Mouse (Mus musculus): ENCODE measurements around the gene Sdhb. TPM values are rescaled to one million over a fixed set of nuclear protein-coding genes. Genes with fewer than 3 reads are reported as not detected.

The Sdhb gene
- polyA plus RNA-seq (2016; fragmentation: Nextera tagmentation; extraction: Ambion mirVana): 412 and 491 TPM in 2 replicates

DNA sequence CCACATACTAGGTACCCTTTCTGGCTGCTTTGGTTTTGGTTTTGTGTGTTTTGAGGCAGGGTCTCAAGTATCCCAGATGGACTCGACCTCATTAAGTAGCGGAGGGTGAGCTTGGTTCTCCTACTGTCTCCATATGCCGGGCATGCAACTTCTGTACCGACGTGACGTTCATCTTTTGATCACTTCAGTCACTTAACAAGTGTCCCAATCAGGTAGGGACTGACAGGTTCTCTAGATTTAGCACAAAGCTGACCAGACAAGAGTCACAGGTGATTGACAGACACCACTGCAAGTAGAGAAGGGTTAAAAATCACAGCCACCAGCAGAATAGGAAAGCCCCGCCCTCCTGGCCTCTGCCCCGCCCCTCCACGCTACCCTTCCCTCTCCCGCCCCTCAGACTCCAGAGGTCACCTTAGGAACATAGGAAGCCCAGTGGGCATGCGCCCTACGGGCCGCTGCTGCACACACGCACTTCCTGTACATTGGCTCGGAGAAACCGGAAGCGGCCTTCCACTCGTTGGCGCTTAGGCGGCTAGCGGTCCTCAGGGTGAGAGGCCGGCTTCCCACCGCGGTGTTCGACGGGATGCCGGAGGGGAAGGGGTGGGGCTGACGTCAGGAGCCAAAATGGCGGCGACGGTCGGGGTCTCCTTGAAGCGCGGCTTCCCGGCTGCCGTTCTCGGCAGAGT is at the start of gene Sdhb:
Gene Sdhb (plus strand): TSS at position 423 of the 686 bp plus-strand sequence.
- Histone ChIP-seq H3K9me3 (no peaks in the 10 kb centered on the region), H3K4me1 (replicated peaks) (peaks cover 52% of the 10 kb centered on the region), H3K27me3 (ENCODE audit: insufficient read depth, poor library complexity, severe bottlenecking) (peaks cover 8% of the 10 kb centered on the region), H3K4me3 (peak within 1 kb of the TSS; percentile 85), H3K27ac (peak within 1 kb of the TSS; percentile 95), H3K36me3 (peaks cover 4% of the 10 kb centered on the region; the same call in 1 of the 2 replicates)
- DNase-seq (ENCODE audit: low spot score): peak; percentile 99
- WGBS: 3% methylated on average over 37 of the region's 37 CpGs

- DNase-seq (ENCODE audit: low spot score): no peak
- Histone ChIP-seq H3K36me3 (no peaks in the 10 kb centered on the region), H3K4me3 (no peak overlapping the region), H3K4me1 (replicated peaks) (peaks cover 34% of the 10 kb centered on the region), H3K9me3 (no peaks in the 10 kb centered on the region), H3K27ac (no peak overlapping the region), H3K27me3 (ENCODE audit: insufficient read depth, poor library complexity, severe bottlenecking) (peaks cover 33% of the 10 kb centered on the region)
- WGBS: 92% methylated on average over 9 of the region's 9 CpGs
Measured at GRCm38 (mm10) chr4:140911416-140911815, 49.6 kb upstream of the Sdhb start.

- no peak for DNase-seq (ENCODE audit: low spot score)
- no peaks in the 10 kb centered on the region for H3K36me3 ChIP-seq
- 89% methylated on average over 10 of the region's 10 CpGs for WGBS
Measured at GRCm38 (mm10) chr4:140912271-140912833, 48.7 kb upstream of the Sdhb start.

GRCm38 (mm10) chr4:140913565-140913964 is 47.4 kb upstream of the Sdhb start:
- no peak overlapping the region for H3K27ac ChIP-seq
- H3K9me3 ChIP-seq: no peaks in the 10 kb centered on the region
- H3K4me3 ChIP-seq: no peak overlapping the region
- 95% methylated on average over 9 of the region's 9 CpGs for WGBS
- H3K36me3 ChIP-seq: no peaks in the 10 kb centered on the region
- H3K4me1 ChIP-seq (replicated peaks): peaks cover 20% of the 10 kb centered on the region
- peaks cover 11% of the 10 kb centered on the region for H3K27me3 ChIP-seq (ENCODE audit: insufficient read depth, poor library complexity, severe bottlenecking)
- no peak for DNase-seq (ENCODE audit: low spot score)

More at GRCm38 (mm10) chr4:140912271-140912833, 48.7 kb upstream of the Sdhb start:
- Histone ChIP-seq H3K4me1 (replicated peaks) (peaks cover 25% of the 10 kb centered on the region), H3K4me3 (no peak overlapping the region), H3K9me3 (no peaks in the 10 kb centered on the region), H3K27me3 (ENCODE audit: insufficient read depth, poor library complexity, severe bottlenecking) (peaks cover 23% of the 10 kb centered on the region), H3K27ac (no peak overlapping the region; the same call in 1 of the 2 replicates)

- Histone ChIP-seq H3K4me3 (no peak overlapping the region), H3K27me3 (ENCODE audit: insufficient read depth, poor library complexity, severe bottlenecking) (peaks cover under 1% of the 10 kb centered on the region), H3K9me3 (no peaks in the 10 kb centered on the region), H3K4me1 (replicated peaks) (peaks cover 31% of the 10 kb centered on the region), H3K27ac (peak overlapping the region; percentile 75), H3K36me3 (no peaks in the 10 kb centered on the region)
- 40% methylated on average over 6 of the region's 6 CpGs for WGBS
- peak; percentile 39 for DNase-seq (ENCODE audit: low spot score)
Measured at GRCm38 (mm10) chr4:140914731-140915131, 46.3 kb upstream of the Sdhb start.

DNA sequence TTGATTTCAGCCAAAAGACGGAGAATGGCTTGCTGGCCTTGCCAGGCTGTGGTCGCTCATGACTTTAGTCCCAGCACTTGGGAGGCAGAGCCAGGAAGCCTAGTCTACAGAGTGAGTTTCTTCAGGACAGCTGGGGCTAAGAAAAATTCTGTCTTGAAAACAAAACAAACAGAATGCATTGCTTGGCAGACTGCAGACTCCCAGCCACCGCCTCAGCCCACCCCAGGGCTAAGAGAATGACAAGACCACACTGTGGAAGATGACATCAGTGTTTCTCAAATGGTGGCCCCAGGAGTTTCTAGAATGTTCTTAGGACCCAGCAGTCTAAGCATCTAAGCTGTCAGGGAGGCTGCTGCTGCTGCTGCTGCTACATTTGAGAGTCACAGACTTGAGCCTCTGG is 45.8 kb upstream of the Sdhb start:
- no peaks in the 10 kb centered on the region for H3K9me3 ChIP-seq
- H3K27me3 ChIP-seq (ENCODE audit: insufficient read depth, poor library complexity, severe bottlenecking): no peaks in the 10 kb centered on the region; the same call in none of the 2 replicates
- peak overlapping the region; percentile 75 for H3K27ac ChIP-seq
- no peak for DNase-seq (ENCODE audit: low spot score)
- no peak overlapping the region for H3K4me3 ChIP-seq
- WGBS: 78% methylated on average over 3 of the region's 3 CpGs
- peaks cover 34% of the 10 kb centered on the region for H3K4me1 ChIP-seq (replicated peaks)
- H3K36me3 ChIP-seq: no peaks in the 10 kb centered on the region

DNA sequence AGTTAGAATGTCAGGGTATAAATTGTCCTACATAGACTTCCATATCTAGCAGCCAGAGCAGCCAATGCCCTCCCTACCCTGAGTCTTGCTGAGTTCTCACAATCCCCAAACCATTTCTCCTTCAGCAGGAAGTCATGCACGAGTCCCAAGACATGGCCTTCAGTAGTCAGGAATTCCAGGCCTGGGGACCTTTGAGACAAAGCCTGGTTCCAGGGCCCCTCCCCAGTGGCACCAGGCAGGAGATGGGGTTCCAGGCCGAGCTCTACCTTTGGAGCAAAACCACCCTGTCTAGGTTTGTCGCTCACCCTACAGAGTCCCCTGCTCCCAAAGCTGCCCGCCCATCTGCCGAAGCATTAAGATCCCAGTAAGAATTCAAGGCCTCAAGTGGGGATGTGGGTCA is 44.7 kb upstream of the Sdhb start:
- Histone ChIP-seq H3K4me1 (replicated peaks) (peaks cover 32% of the 10 kb centered on the region), H3K27ac (peak overlapping the region; percentile 16; the same call in 1 of the 2 replicates), H3K27me3 (ENCODE audit: insufficient read depth, poor library complexity, severe bottlenecking) (no peaks in the 10 kb centered on the region; the same call in none of the 2 replicates), H3K36me3 (no peaks in the 10 kb centered on the region), H3K4me3 (no peak overlapping the region), H3K9me3 (no peaks in the 10 kb centered on the region)
- WGBS: 85% methylated on average over 5 of the region's 5 CpGs
- no peak for DNase-seq (ENCODE audit: low spot score)

GRCm38 (mm10) chr4:140917451-140917850 is 43.6 kb upstream of the Sdhb start:
- no peaks in the 10 kb centered on the region for H3K9me3 ChIP-seq
- no peaks in the 10 kb centered on the region; the same call in 1 of the 2 replicates for H3K27me3 ChIP-seq (ENCODE audit: insufficient read depth, poor library complexity, severe bottlenecking)
- no peak overlapping the region for H3K27ac ChIP-seq
- H3K36me3 ChIP-seq: no peaks in the 10 kb centered on the region
- 88% methylated on average over 9 of the region's 9 CpGs for WGBS
- peaks cover 41% of the 10 kb centered on the region for H3K4me1 ChIP-seq (replicated peaks)
- H3K4me3 ChIP-seq: no peak overlapping the region
- no peak for DNase-seq (ENCODE audit: low spot score)

DNA sequence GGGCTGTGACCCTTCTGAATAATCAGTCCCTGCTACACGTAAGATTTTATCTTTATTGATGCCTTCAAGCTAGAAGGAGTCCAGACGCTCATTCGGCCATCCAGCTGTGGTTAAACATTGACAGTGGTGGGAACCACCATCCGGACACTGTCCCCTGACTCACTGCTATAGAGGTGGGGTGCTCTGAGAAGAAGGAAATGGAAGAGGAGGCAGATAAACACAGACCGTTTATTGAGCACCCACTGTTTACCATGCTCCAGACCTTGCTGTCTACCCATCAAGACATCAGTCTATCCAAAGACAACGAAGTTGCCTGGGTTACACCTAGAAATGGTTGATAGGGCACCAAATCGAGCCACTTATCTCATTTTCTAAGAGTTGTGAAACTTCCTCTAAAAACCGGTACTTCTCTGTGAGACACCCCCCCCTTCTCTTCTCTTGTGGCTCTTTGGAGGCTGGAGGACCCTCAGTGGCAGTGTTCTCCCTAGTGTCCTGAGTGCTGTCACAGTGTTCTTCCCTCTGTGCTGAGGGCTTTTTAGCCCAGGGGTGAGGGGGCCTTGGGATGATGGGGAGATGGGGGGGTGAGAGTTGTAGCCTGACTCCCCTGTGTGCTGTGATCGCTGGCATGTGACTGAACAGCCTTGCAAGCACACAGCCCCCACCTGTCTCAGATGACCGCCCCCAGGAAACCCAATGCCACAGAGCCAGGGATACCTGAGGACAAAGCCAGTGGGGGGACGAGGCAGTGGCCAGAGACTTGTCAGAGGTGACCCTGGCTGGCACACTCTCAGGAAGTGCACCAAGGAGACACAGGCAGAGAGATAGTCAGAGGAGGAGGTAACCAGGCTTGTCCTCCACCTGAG is 40.8 kb upstream of the Sdhb start:
- no peaks in the 10 kb centered on the region for H3K36me3 ChIP-seq
- H3K27ac ChIP-seq: peak overlapping the region; percentile 4; the same call in 1 of the 2 replicates
- no peak overlapping the region for H3K4me3 ChIP-seq
- H3K4me1 ChIP-seq (replicated peaks): peaks cover 41% of the 10 kb centered on the region
- WGBS: 76% methylated on average over 11 of the region's 11 CpGs
- H3K27me3 ChIP-seq (ENCODE audit: insufficient read depth, poor library complexity, severe bottlenecking): no peaks in the 10 kb centered on the region
- DNase-seq (ENCODE audit: low spot score): no peak
- H3K9me3 ChIP-seq: no peaks in the 10 kb centered on the region

- Histone ChIP-seq H3K36me3 (no peaks in the 10 kb centered on the region), H3K4me3 (no peak overlapping the region), H3K27ac (no peak overlapping the region), H3K9me3 (no peaks in the 10 kb centered on the region), H3K4me1 (replicated peaks) (peaks cover 39% of the 10 kb centered on the region), H3K27me3 (ENCODE audit: insufficient read depth, poor library complexity, severe bottlenecking) (no peaks in the 10 kb centered on the region)
- WGBS: 87% methylated on average over 5 of the region's 5 CpGs
- no peak for DNase-seq (ENCODE audit: low spot score)
Measured at GRCm38 (mm10) chr4:140922508-140922907, 38.5 kb upstream of the Sdhb start.

DNA sequence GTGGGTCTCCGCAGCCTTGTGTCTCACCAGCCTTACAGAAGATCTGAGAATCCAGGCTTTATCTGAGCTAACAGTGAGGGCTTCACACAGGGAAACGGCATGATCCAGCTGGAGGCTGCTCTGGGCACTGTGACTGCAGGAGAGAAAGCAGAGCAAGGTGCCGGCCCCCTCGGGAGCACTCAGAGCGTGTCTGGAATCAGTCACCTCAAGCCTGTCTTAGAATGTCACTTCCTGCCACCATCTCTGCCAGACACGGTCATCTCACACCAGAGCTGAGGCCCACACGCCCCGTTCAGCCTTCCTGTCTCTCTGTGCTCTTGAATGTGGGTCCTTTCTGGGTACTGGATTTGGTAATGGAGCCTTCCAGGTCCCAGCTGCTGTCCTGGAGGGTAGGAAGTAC is 35.4 kb upstream of the Sdhb start:
- no peak for DNase-seq (ENCODE audit: low spot score)
- no peaks in the 10 kb centered on the region for H3K27me3 ChIP-seq (ENCODE audit: insufficient read depth, poor library complexity, severe bottlenecking)
- H3K4me1 ChIP-seq (replicated peaks): peaks cover 46% of the 10 kb centered on the region
- H3K27ac ChIP-seq: no peak overlapping the region
- no peaks in the 10 kb centered on the region for H3K9me3 ChIP-seq
- 83% methylated on average over 8 of the region's 8 CpGs for WGBS
- H3K36me3 ChIP-seq: no peaks in the 10 kb centered on the region
- H3K4me3 ChIP-seq: no peak overlapping the region

- H3K9me3 ChIP-seq: no peaks in the 10 kb centered on the region
- no peak for DNase-seq (ENCODE audit: low spot score)
- no peaks in the 10 kb centered on the region for H3K36me3 ChIP-seq
- no peaks in the 10 kb centered on the region for H3K27me3 ChIP-seq (ENCODE audit: insufficient read depth, poor library complexity, severe bottlenecking)
- WGBS: 82% methylated on average over 9 of the region's 9 CpGs
- no peak overlapping the region for H3K27ac ChIP-seq
- H3K4me1 ChIP-seq (replicated peaks): peaks cover 42% of the 10 kb centered on the region
- H3K4me3 ChIP-seq: no peak overlapping the region
Measured at GRCm38 (mm10) chr4:140928349-140928748, 32.7 kb upstream of the Sdhb start.

Data from hindbrain, embryonic 10.5 days (tissue).